Mouse (Mus musculus): ENCODE measurements at regions not wholly inside any gene's neighbourhood (a gene's known extent, or its start where the extent isn't known, plus 50 kb on each side); places are given as distances from the start of the nearest gene placed in this dataset.

GRCm38 (mm10) chr15:97620261-97620660, 85.4 kb downstream of the Rpap3 start:
- DNase-seq (ENCODE audit: low spot score) = no peak

GRCm38 (mm10) chr15:97619764-97620163, 85.9 kb downstream of the Rpap3 start:
- no peak for DNase-seq (ENCODE audit: low spot score)

- DNase-seq (ENCODE audit: low spot score) = no peak
Measured at GRCm38 (mm10) chr15:97612325-97612724, 93.3 kb downstream of the Rpap3 start.

- DNase-seq (ENCODE audit: low spot score) = no peak
Measured at GRCm38 (mm10) chr15:97610767-97611166, 94.9 kb downstream of the Rpap3 start.

GRCm38 (mm10) chr15:97609496-97609895, 96.1 kb downstream of the Rpap3 start:
- DNase-seq (ENCODE audit: low spot score) = no peak

- no peak for DNase-seq (ENCODE audit: low spot score)
Measured at GRCm38 (mm10) chr15:97608651-97609050, 97.0 kb downstream of the Rpap3 start.

- DNase-seq (ENCODE audit: low spot score) = no peak
Measured at GRCm38 (mm10) chr15:97607617-97608206, 97.9 kb downstream of the Rpap3 start.

- peak; percentile 26 for DNase-seq (ENCODE audit: low spot score)
Measured at GRCm38 (mm10) chr15:97606630-97607381, 98.8 kb downstream of the Rpap3 start.

GRCm38 (mm10) chr15:97606232-97606629, 99.4 kb downstream of the Rpap3 start:
- DNase-seq (ENCODE audit: low spot score) = no peak

- DNase-seq (ENCODE audit: low spot score) = no peak
Measured at GRCm38 (mm10) chr15:97605791-97606190, 99.8 kb downstream of the Rpap3 start.

- no peak for DNase-seq (ENCODE audit: low spot score)
Measured at GRCm38 (mm10) chr15:97603492-97603891, 102.1 kb downstream of the Rpap3 start.

GRCm38 (mm10) chr15:97598270-97598669, 107.4 kb downstream of the Rpap3 start:
- DNase-seq (ENCODE audit: low spot score) = no peak

GRCm38 (mm10) chr15:97596514-97597081, 109.0 kb downstream of the Rpap3 start:
- no peak for DNase-seq (ENCODE audit: low spot score)

- no peak for DNase-seq (ENCODE audit: low spot score)
Measured at GRCm38 (mm10) chr15:97595284-97595796, 110.3 kb downstream of the Rpap3 start.

GRCm38 (mm10) chr15:97593781-97594600, 111.6 kb downstream of the Rpap3 start:
- no peak for DNase-seq (ENCODE audit: low spot score)

- no peak for DNase-seq (ENCODE audit: low spot score)
Measured at GRCm38 (mm10) chr15:97592786-97593185, 112.8 kb downstream of the Rpap3 start.

GRCm38 (mm10) chr15:97591406-97591805, 114.2 kb downstream of the Rpap3 start:
- no peak for DNase-seq (ENCODE audit: low spot score)

GRCm38 (mm10) chr15:97590732-97591292, 114.8 kb downstream of the Rpap3 start:
- DNase-seq (ENCODE audit: low spot score) = no peak

- no peak for DNase-seq (ENCODE audit: low spot score)
Measured at GRCm38 (mm10) chr15:97587571-97588205, 117.9 kb downstream of the Rpap3 start.

GRCm38 (mm10) chr15:97581724-97582154, 123.9 kb downstream of the Rpap3 start:
- DNase-seq (ENCODE audit: low spot score) = peak; percentile 74

- no peak for DNase-seq (ENCODE audit: low spot score)
Measured at GRCm38 (mm10) chr15:97580726-97581125, 124.9 kb downstream of the Rpap3 start.
